Mouse (Mus musculus) liver, embryonic 14.5 days (tissue): ENCODE data around the gene Jade1.

ENCODE experiments used
- CTCF ChIP-seq: IDR thresholded peaks from 2 replicates; pipeline ENCODE4 v1.5.1; 2016; ENCODE audit warnings: antibody characterized with exemption, low read depth, control low read depth
- EP300 ChIP-seq: IDR thresholded peaks from 2 replicates; pipeline ENCODE4 v1.6.1; 2016; ENCODE audit warnings: antibody characterized with exemption, low read depth

DNA sequence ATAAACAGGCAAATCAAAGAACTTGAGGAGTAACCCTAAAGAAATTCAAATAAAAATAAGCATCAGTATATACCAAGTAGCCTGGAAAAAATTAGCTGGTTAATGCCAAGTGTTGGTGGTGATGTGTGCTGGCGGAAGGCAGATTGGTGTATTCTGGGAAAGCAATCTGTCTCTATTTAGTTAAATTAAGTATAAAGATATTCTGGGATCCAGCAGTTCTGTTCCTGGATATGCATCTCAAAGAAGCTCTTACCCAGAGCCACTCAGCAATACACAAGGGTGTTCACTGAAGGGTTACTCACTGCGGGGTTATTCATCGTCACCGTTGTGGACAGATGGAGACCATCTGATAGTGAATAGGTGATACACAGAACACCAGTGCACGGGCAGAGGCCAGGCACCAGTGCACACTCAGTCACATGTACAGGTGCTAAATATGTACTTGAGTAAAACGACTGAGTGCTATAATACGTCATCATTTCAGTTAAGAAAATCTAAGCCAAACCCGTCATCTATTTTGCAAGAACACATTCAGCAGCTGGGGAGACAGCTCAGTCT, 38.5 kb upstream of the Jade1 start:
- no peak for TF ChIP-seq CTCF
- no peak for TF ChIP-seq EP300
